Mouse (Mus musculus): ENCODE measurements at regions not wholly inside any gene's neighbourhood (a gene's known extent, or its start where the extent isn't known, plus 50 kb on each side); places are given as distances from the start of the nearest gene placed in this dataset.
"Not testable (repeated sequence)": the region's sequence is repeated elsewhere in the genome, so short reads cannot be mapped to it uniquely, and the experiment has no call there.

GRCm38 (mm10) chr14:102811022-102811421 is 171.4 kb downstream of the Kctd12 start:
- no peak for ATAC-seq (replicated peaks; ENCODE audit: insufficient number of reproducible peaks, low FRiP score, low TSS enrichment, poor library complexity, severe bottlenecking)

- peak; percentile 52 for ATAC-seq (replicated peaks; ENCODE audit: insufficient number of reproducible peaks, low FRiP score, low TSS enrichment, poor library complexity, severe bottlenecking)
Observed at GRCm38 (mm10) chr14:102810121-102810921, 172.1 kb downstream of the Kctd12 start.

DNA sequence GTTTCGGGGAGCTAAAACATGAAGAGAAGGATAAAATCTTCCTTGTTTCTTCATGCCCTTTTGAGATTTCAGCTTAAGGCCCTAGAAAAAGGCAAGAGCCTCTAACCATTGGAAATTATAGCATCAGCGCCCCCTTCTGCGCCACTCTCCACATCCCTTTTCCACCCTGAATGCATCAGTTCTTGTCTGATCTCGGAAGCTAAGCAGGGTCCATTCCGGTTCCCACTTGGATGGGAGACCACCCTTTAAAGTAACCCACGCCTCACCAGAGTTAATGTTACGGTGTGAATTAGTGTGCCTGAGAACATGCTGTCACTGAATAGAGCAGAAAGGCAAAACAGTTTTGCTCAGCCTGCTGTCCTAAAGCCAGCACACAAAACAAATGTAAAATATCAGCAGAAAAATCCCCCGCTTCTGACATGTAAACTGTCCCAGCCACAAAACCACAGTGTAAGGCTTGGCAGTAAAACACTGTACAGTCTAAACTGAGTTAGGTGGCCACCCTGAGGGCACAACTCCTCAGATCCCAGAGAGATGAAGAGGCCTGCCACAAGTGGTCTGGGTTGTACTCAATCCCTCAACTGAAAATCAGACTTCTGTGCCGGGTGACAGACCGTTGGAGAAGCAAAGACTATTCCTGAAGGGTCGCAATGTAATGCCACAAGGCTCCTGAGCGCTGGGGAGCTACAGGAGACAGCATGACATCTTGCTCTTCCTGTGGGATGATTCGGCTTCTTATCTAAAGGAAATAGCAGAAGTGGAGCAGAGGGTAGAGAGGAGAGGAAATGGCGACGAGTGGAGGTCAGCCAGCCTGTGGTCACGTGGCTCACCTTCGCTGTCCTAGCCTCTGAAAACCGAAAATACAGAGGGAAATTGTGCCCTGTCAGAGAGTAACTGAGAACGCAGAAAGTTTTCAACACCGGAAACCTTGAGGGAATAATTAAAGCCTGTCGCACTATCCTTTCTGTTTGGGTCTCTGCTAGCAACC is 176.2 kb downstream of the Kctd12 start:
- peak; percentile 79 for ATAC-seq (replicated peaks; ENCODE audit: insufficient number of reproducible peaks, low FRiP score, low TSS enrichment, poor library complexity, severe bottlenecking)

GRCm38 (mm10) chr14:102795676-102796075 is 186.8 kb downstream of the Kctd12 start:
- no peak for ATAC-seq (replicated peaks; ENCODE audit: insufficient number of reproducible peaks, low FRiP score, low TSS enrichment, poor library complexity, severe bottlenecking)

GRCm38 (mm10) chr14:102794898-102795297 is 187.5 kb downstream of the Kctd12 start:
- ATAC-seq (replicated peaks; ENCODE audit: insufficient number of reproducible peaks, low FRiP score, low TSS enrichment, poor library complexity, severe bottlenecking): no peak

GRCm38 (mm10) chr14:102793753-102794152 is 188.7 kb downstream of the Kctd12 start:
- ATAC-seq (replicated peaks; ENCODE audit: insufficient number of reproducible peaks, low FRiP score, low TSS enrichment, poor library complexity, severe bottlenecking): no peak

GRCm38 (mm10) chr14:102790916-102791315 is 191.5 kb downstream of the Kctd12 start:
- ATAC-seq (replicated peaks; ENCODE audit: insufficient number of reproducible peaks, low FRiP score, low TSS enrichment, poor library complexity, severe bottlenecking): no peak

DNA sequence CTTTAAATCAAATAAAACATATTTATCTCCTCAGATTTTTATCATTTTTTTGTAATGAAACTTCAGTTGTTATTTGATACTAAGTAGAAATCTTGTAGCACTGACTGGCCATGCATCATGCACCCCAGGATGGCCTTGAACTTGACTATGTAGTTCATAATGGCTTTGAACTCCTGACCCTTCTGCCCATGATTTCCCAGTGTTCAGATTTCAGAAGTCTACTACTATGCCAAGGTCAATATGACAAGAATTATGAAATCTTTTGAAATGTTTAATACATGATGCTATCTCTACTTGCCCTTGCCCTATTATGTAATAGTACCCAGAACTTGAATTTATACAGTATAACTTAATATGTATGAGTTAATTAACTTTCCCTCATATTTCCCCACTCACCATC is 200.2 kb downstream of the Kctd12 start:
- no peak for ATAC-seq (replicated peaks; ENCODE audit: insufficient number of reproducible peaks, low FRiP score, low TSS enrichment, poor library complexity, severe bottlenecking)

- ATAC-seq (replicated peaks; ENCODE audit: insufficient number of reproducible peaks, low FRiP score, low TSS enrichment, poor library complexity, severe bottlenecking): no peak
Observed at GRCm38 (mm10) chr14:102769716-102770115, 212.7 kb downstream of the Kctd12 start.

DNA sequence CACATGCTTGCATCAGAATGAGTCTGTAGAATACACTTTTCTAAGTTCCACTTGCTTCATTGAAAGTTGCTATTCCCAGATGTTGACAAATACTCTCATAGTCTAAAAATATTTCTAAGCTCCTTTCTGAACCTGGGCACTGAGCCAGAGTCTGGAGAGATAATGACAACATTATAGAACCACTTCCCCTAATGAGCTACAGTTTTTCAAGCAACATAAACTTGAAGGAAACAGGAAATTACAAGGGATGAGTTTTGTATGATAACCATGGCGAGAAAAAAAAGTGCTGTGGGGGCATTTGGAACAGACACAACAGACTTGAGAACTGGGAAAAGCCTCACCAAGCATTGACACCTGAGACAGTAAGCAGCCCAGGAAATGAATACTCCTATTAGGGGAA is 233.8 kb downstream of the Kctd12 start:
- ATAC-seq (replicated peaks; ENCODE audit: insufficient number of reproducible peaks, low FRiP score, low TSS enrichment, poor library complexity, severe bottlenecking): no peak

DNA sequence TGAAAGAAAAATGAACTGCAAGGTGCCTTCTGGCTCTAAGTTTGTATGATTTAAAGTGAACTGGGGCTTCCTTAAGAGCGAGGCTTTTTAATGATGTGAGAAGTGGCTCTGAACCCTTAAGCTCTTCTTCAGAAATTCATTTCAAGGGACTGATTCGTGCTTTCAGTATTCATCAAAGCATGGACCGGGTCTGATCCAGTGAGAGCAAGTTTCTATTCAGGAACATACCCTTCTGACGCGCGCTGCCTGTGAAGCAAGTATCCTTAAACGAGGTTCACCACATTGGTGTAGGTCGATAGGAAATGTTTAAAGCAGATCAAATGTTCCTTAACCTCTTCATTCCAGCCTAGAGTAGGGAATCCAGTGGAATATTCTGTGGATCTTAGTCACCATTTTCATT is 240.1 kb downstream of the Kctd12 start:
- ATAC-seq (replicated peaks; ENCODE audit: insufficient number of reproducible peaks, low FRiP score, low TSS enrichment, poor library complexity, severe bottlenecking): no peak

DNA sequence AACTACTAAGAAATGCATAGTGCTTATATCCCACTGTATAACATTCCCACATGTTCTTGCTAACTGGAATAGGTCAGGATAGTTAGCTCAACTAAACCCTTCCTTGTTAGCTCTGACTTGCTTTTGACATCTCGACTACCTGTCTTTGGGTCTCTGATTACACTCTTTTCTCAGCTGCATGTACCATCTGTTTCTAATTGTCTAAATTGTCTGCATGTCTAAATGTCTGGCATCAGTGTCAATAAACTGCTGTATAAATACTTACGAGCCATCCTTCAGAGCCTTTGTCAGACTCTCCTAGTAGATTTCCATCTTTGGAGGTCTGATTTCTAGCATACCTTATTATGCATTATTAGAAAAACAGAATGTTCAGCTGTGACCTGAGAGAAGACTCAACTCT is 245.8 kb downstream of the Kctd12 start:
- no peak for ATAC-seq (replicated peaks; ENCODE audit: insufficient number of reproducible peaks, low FRiP score, low TSS enrichment, poor library complexity, severe bottlenecking)

GRCm38 (mm10) chr14:102733718-102734117 is 248.7 kb downstream of the Kctd12 start:
- not testable (repeated sequence) for ATAC-seq (replicated peaks; ENCODE audit: insufficient number of reproducible peaks, low FRiP score, low TSS enrichment, poor library complexity, severe bottlenecking)

DNA sequence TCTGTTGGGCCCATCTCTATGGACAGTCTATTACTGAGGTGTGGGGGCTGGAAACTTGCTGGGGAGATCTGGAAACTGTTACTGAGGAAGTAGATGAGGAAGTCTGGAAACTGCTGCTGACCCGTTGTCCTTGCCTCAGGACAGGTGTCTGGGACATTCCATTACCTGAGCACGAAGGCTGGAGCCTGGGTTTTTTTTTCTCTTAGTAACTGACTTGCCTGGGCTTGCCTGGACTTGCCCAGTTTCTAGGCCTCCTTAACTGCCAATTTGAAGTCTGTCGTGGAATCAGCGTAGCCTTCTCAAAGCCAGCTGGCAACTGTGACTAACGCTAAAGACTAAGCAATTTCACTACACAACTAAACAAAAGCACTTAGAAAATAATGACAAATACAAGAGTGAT is 250.7 kb downstream of the Kctd12 start:
- no peak for ATAC-seq (replicated peaks; ENCODE audit: insufficient number of reproducible peaks, low FRiP score, low TSS enrichment, poor library complexity, severe bottlenecking)

GRCm38 (mm10) chr14:102722633-102723032 is 259.8 kb downstream of the Kctd12 start:
- ATAC-seq (replicated peaks; ENCODE audit: insufficient number of reproducible peaks, low FRiP score, low TSS enrichment, poor library complexity, severe bottlenecking): no peak

DNA sequence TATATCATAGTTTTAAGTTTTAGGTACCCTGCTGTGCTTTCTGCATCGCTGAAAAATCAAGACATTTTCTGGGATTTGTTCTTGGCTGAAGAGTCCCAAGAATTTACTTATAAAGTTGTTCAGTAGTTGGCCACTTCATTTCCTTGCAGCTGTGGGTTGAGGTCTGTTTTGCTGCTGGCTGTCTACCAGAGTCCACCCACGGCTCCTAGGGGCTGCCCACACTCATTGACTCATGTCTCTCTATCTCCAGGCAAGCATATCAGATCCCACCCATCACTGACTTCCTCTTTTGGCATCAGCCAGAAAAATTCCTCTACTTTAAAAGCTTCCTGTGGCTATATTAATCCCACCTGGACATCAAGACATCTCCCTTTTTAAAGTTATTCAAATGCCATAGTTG is 263.9 kb downstream of the Kctd12 start:
- no peak for ATAC-seq (replicated peaks; ENCODE audit: insufficient number of reproducible peaks, low FRiP score, low TSS enrichment, poor library complexity, severe bottlenecking)

- no peak for ATAC-seq (replicated peaks; ENCODE audit: insufficient number of reproducible peaks, low FRiP score, low TSS enrichment, poor library complexity, severe bottlenecking)
Observed at GRCm38 (mm10) chr14:102712600-102712999, 269.8 kb downstream of the Kctd12 start.

- no peak for ATAC-seq (replicated peaks; ENCODE audit: insufficient number of reproducible peaks, low FRiP score, low TSS enrichment, poor library complexity, severe bottlenecking)
Observed at GRCm38 (mm10) chr14:102706704-102707336, 275.6 kb downstream of the Kctd12 start.

GRCm38 (mm10) chr14:102701108-102701507 is 281.3 kb downstream of the Kctd12 start:
- no peak for ATAC-seq (replicated peaks; ENCODE audit: insufficient number of reproducible peaks, low FRiP score, low TSS enrichment, poor library complexity, severe bottlenecking)
